Mouse (Mus musculus) stomach, embryonic 14.5 days (tissue): ENCODE results near the gene Lrrc3c. TPM values are rescaled to one million over a fixed set of nuclear protein-coding genes. Genes with fewer than 3 reads are reported as not detected.
"Not testable (repeated sequence)": the region's sequence is repeated elsewhere in the genome, so short reads cannot be mapped to it uniquely, and the experiment has no call there.

ENCODE experiments used
- ATAC-seq: fragments of 200-750 bp; cut with Nextera tagmentation; 2 replicates; pipeline ENCODE4 v1.8.0; 2017; ENCODE audit warnings: low read depth, moderate TSS enrichment; ENCODE audit not compliant: insufficient number of reproducible peaks, insufficient read depth, low FRiP score
- H3K27ac ChIP-seq: fragments of 300-500 bp; sonication (generic); 2 replicates; pipeline ENCODE4 v1.5.1; 2014; ENCODE audit warnings: mild to moderate bottlenecking, low read length, moderate library complexity, mixed read lengths
- H3K27me3 ChIP-seq: fragments of 300-500 bp; sonication (generic); 2 replicates; pipeline ENCODE4 v1.6.1; 2014; ENCODE audit warnings: low read length, control low read depth, mixed read lengths; ENCODE audit not compliant: control insufficient read depth, insufficient read depth
- H3K36me3 ChIP-seq: fragments of 300-500 bp; sonication (generic); 2 replicates; pipeline ENCODE4 v1.6.1; 2014; ENCODE audit warnings: mild to moderate bottlenecking, control low read depth, low read length, moderate library complexity, mixed read lengths; ENCODE audit not compliant: control insufficient read depth, insufficient read depth
- H3K4me1 ChIP-seq: fragments of 300-500 bp; sonication (generic); 2 replicates; pipeline ENCODE4 v1.6.1; 2014; ENCODE audit warnings: low read length, control low read depth, mixed read lengths; ENCODE audit not compliant: control insufficient read depth, insufficient read depth
- H3K4me2 ChIP-seq: fragments of 300-500 bp; sonication (generic); replicated peaks from 2 replicates; pipeline ENCODE4 v1.6.1; 2014; ENCODE audit warnings: low read depth, low read length, control low read depth
- H3K4me3 ChIP-seq: fragments of 300-500 bp; sonication (generic); 2 replicates; pipeline ENCODE4 v1.5.1; 2014; ENCODE audit warnings: low read depth, low read length, control low read depth
- H3K9ac ChIP-seq: fragments of 300-500 bp; sonication (generic); replicated peaks from 2 replicates; pipeline ENCODE4 v1.6.1; 2014; ENCODE audit warnings: low read depth, mild to moderate bottlenecking, control low read depth, low read length, moderate library complexity, mixed read lengths
- H3K9me3 ChIP-seq: fragments of 300-500 bp; sonication (generic); 2 replicates; pipeline ENCODE4 v1.6.1; 2016; ENCODE audit warnings: low read depth, low read length, control low read depth; ENCODE audit not compliant: control insufficient read depth
- WGBS: fragments of 180-500 bp; shearing (Covaris S2); extraction: QIAGEN DNeasy Blood & Tissue Kit; methylation state at CpG from one replicate; pipeline ENCODE4 v1.1.7; 2014; 5-methylcytosine and 5-hydroxymethylcytosine counted together
- polyA plus RNA-seq: library from polyadenylated mRNA; unstranded; fragments of >200 nt; fragmentation: Nextera tagmentation; extraction: Ambion mirVana; gene quantifications from 2 replicates; pipeline ENCODE4 v1.2.1, GENCODE M21; 2014

The Lrrc3c gene
- polyA plus RNA-seq, 1 experiment from 2014 or later, result not detected

DNA sequence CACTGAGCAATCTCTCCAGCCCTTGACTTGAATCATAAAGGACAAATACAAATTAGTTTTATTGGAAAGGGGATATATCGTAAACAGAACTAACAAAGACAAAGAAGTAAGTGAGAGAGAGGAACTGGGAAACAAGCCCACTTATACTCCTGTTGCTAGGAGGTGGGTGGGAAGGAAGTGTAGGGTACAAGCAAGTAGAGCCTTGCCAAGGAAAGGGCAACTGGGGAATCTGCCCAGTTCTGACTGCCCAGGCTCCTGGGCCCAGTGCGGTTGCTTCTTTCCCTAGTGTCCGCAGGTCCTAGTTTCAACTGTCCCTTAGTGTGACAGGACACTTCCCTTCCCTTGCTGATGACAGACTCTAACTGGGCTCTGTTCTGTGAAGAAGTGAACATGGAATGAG is 30.6 kb downstream of the Lrrc3c start:
- Histone ChIP-seq H3K4me3 (no peak overlapping the region), H3K9me3 (no peaks in the 10 kb centered on the region), H3K27ac (no peak overlapping the region), H3K4me2 (no peak overlapping the region), H3K4me1 (no peaks in the 10 kb centered on the region), H3K9ac (no peak overlapping the region), H3K27me3 (no peaks in the 10 kb centered on the region), H3K36me3 (no peaks in the 10 kb centered on the region)
- ATAC-seq, result no peak
- 93% methylated on average over 3 of the region's 3 CpGs for WGBS

DNA sequence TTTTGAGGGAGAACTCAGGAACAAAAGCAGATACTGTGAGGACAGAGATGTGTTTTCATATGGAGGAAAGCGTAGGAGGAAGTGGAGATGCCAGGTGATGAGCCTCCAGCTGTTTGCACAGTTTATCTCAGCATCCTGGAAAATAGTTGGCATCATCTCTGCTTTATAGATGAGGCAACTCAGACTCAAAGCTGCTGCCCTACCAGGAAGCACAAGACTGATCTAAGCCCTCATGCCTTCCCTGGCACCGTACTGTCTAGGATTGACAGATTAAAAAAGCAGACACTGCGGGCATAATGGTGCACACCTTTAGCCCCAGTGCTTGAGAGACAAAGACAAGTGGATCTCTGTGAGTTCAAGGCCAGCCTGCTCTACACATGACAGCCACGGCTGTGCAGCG is 32.6 kb downstream of the Lrrc3c start:
- Histone ChIP-seq H3K36me3 (no peaks in the 10 kb centered on the region), H3K4me1 (no peaks in the 10 kb centered on the region), H3K27ac (no peak overlapping the region), H3K9me3 (no peaks in the 10 kb centered on the region), H3K27me3 (no peaks in the 10 kb centered on the region), H3K4me3 (no peak overlapping the region), H3K9ac (no peak overlapping the region), H3K4me2 (no peak overlapping the region)
- WGBS, result 84% methylated on average over 5 of the region's 5 CpGs
- no peak for ATAC-seq

DNA sequence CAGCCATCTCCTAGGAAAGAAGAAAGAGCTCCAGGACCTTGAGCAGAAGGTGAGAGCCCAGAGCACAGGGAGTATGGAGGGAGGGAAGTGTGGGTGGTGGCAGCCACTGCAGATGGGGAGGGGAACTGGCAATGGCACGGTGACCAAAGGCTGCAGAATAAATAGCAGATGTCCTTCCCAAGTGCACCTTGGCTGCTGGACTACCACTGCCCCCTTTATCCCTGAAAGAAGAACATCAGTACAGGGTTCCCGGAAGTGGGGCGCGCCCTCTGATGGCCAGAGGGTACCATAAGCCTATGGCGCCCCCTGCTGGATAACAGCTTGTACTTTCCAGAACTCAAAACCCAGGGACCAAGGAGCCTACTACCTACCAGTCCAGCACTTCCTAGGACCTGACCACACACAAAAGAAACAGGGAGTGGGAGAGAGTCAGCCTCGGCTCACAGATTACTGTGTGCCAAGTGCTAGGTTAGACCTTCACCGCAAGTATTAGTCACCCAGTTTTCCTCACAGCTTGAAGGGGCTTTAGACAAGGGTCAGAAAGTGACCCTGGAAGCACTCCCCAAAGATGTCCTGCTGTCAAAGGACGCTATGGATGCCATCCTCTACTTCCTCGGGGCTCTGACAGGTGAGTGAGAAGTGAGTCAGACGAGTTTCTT is 37.4 kb downstream of the Lrrc3c start:
- not testable (repeated sequence) for H3K27ac ChIP-seq, ATAC-seq, H3K9ac ChIP-seq, H3K9me3 ChIP-seq, H3K4me2 ChIP-seq, H3K27me3 ChIP-seq, H3K4me1 ChIP-seq, H3K36me3 ChIP-seq, H3K4me3 ChIP-seq
- WGBS, result 34% methylated on average over 10 of the region's 10 CpGs

DNA sequence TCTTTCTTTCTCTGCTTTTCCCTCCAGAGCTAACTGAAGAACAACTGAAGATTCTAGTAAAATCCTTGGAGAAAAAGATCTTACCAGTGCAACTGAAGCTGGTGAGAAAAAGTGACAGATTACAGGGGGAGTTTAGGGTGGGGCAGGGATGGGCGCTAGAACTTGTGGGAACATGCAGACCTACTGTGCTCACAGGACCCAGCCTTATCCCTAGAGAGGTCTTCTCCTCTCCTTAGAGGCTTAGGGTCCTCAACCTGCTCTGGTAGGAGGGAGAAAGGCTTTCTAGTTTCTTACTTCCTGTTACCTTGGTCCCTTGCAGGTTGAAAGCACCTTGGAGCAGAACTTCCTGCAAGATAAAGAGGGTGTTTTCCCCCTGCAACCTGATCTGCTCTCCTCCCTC is 39.4 kb downstream of the Lrrc3c start:
- no peak for ATAC-seq
- WGBS, result 79% methylated on average over 1 of the region's 1 CpGs
- Histone ChIP-seq H3K27ac (no peak overlapping the region), H3K4me2 (no peak overlapping the region), H3K9ac (no peak overlapping the region), H3K36me3 (no peaks in the 10 kb centered on the region), H3K4me1 (no peaks in the 10 kb centered on the region), H3K9me3 (no peaks in the 10 kb centered on the region), H3K27me3 (no peaks in the 10 kb centered on the region), H3K4me3 (no peak overlapping the region)

DNA sequence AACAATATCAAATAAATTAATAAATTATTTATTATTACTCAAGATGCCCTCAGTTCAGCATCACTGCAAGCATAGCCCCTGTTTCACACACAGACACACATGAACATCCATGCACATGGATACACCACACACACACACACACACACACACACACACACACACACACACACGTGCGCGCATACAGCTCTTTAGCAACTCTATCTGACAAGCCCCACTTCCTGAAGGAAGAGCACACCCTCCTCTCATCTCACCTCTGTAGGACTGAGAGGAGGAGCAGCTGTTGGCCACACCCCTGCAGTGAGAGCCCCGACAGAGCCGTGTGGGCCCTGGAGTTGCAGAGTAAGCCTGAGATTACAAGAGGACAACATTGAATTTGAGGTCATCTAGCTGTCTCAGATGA is 42.0 kb downstream of the Lrrc3c start:
- H3K4me1 ChIP-seq, result no peaks in the 10 kb centered on the region
- no peak for ATAC-seq
- no peak overlapping the region for H3K4me2 ChIP-seq
- H3K9me3 ChIP-seq, result no peaks in the 10 kb centered on the region
- WGBS, result 54% methylated on average over 5 of the region's 5 CpGs
- H3K36me3 ChIP-seq, result no peaks in the 10 kb centered on the region
- H3K4me3 ChIP-seq, result no peak overlapping the region
- no peaks in the 10 kb centered on the region for H3K27me3 ChIP-seq
- no peak overlapping the region for H3K27ac ChIP-seq
- H3K9ac ChIP-seq, result no peak overlapping the region

DNA sequence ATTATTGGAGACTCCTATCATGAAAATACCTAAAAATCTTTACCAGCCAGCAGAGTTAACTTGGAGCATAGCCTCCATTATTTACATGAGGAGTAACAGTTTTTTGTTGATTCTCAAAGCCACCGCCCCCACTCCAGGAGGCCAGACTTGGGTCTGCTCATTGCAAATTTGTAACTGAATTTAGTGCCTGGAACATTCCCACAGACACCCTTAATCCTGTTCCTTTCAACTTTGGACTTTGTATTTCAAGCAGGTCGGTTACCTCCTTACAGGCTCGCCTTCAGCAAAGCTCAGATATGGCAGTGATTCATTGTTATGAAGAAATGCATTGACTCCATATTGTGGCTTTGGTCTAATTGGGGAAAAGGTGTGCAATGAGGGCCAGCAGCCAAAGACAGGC is 46.7 kb downstream of the Lrrc3c start:
- H3K4me3 ChIP-seq, result no peak overlapping the region
- H3K27ac ChIP-seq, result no peak overlapping the region
- no peak overlapping the region for H3K4me2 ChIP-seq
- H3K36me3 ChIP-seq, result no peaks in the 10 kb centered on the region
- no peaks in the 10 kb centered on the region for H3K4me1 ChIP-seq
- no peaks in the 10 kb centered on the region for H3K27me3 ChIP-seq
- no peaks in the 10 kb centered on the region for H3K9me3 ChIP-seq
- 73% methylated on average over 3 of the region's 3 CpGs for WGBS
- no peak for ATAC-seq
- no peak overlapping the region for H3K9ac ChIP-seq

DNA sequence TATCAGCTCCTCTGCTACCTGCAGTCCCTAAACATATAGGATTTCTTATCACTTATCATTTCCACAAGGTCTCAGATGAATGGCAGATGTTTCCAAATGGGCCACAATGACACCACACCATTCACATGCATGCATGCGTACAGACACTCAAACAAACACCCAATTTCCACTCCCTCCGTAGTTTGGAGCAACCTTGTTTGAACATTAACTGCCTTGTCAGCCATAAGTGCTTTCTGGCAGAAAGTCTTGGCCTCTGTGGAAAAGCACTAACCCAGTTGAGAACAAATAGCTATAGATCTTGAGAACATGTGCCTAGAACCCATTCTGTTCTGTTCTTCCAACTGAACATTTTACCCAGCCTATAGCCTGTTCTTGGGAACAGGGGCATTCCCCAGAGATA is 47.9 kb downstream of the Lrrc3c start:
- H3K9me3 ChIP-seq, result no peaks in the 10 kb centered on the region
- H3K9ac ChIP-seq, result no peak overlapping the region
- 0 out of 2 replicates have a peak, but pooled peaks cover 2% of the 10 kb centered on the region for H3K27me3 ChIP-seq
- 64% methylated on average over 2 of the region's 2 CpGs for WGBS
- no peaks in the 10 kb centered on the region for H3K36me3 ChIP-seq
- H3K4me3 ChIP-seq, result no peak overlapping the region
- no peak for ATAC-seq
- H3K27ac ChIP-seq, result no peak overlapping the region
- no peak overlapping the region for H3K4me2 ChIP-seq
- H3K4me1 ChIP-seq, result no peaks in the 10 kb centered on the region

DNA sequence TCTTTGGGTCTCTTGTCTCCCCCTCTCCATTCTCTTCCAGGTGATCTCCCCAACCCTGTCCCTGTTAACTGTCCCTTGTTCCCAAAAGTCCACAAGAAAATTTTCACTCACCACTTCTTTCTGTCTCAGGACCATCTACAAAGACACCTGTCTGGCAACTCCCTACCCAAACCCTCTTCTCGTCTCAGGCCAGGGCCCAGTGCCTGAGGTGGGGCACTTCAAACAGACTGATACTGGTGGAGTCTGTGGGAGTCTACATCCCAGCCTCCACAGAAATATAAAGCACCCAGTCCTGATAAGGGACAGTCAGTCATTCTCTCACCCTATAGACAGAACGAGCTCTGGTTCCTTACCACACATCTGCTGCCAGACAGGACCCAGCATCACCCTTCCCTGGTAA is 48.4 kb downstream of the Lrrc3c start, which contains the start of gene Gsdma2:
TSS of gene Gsdma2 (plus strand) at position 301 of the 400 bp plus-strand sequence.
- Histone ChIP-seq H3K4me1 (no peaks in the 10 kb centered on the region), H3K4me2 (no peak within 1 kb of the TSS), H3K27ac (no peak within 1 kb of the TSS), H3K4me3 (no peak within 1 kb of the TSS), H3K27me3 (0 out of 2 replicates have a peak, but pooled peaks cover 2% of the 10 kb centered on the region), H3K36me3 (no peaks in the 10 kb centered on the region), H3K9me3 (no peaks in the 10 kb centered on the region), H3K9ac (no peak within 1 kb of the TSS)
- no peak for ATAC-seq
- WGBS, result 47% methylated on average over 2 of the region's 2 CpGs
